Mouse (Mus musculus): ENCODE data around the gene Asb8. TPM values are rescaled to one million over a fixed set of nuclear protein-coding genes. Genes with fewer than 3 reads are reported as not detected.
A peak's percentile ranks its signal among the peaks of the same experiment; 100 is the strongest.

The Asb8 gene
- 60.5 and 62.2 TPM in 2 replicates for polyA plus RNA-seq (2014; fragmentation: Nextera tagmentation; extraction: Ambion mirVana)

DNA sequence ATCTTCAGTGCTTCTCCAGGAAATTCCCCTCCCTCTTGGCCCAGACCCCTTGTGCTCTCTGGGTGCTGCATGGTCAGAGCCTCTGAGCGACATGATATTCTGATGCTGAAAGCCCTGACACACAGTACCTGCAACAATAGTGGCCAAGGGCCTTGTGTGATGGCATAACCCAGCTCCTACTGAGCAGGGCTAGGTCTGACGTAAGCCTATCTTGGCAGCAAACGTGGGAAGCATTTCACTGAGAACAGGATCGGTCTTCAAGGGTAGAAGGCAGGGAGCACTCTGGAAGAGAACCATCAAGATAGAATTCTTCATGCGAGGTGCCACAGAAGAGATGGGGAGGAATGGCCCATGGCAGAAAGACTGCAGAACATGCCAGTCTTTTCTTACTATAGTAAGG is at the start of gene Asb8:
Gene Asb8 (minus strand): TSS at position 101 of the 400 bp plus-strand sequence.
- Histone ChIP-seq H3K9me3 (replicated peaks; ENCODE audit: control insufficient read depth, low read length) (no peaks in the 10 kb centered on the region), H3K9ac (ENCODE audit: low read length) (peak within 1 kb of the TSS; percentile 69; the same call in 1 of the 2 replicates), H3K36me3 (ENCODE audit: control insufficient read depth, insufficient read depth, low read length) (no peaks in the 10 kb centered on the region), H3K4me2 (ENCODE audit: low read length) (peak within 1 kb of the TSS; percentile 78), H3K27ac (ENCODE audit: low read depth, low read length) (no peak within 1 kb of the TSS), H3K4me1 (ENCODE audit: control insufficient read depth, insufficient read depth, low read length) (peaks cover 2% of the 10 kb centered on the region; the same call in 1 of the 2 replicates), H3K27me3 (replicated peaks; ENCODE audit: control insufficient read depth, insufficient read depth, low read length) (peaks cover 12% of the 10 kb centered on the region; the same call in 1 of the 2 replicates), H3K4me3 (ENCODE audit: low read depth, low read length) (no peak within 1 kb of the TSS)
- DNase-seq (ENCODE audit: low spot score) (no peak), ATAC-seq (no peak)
- 86% methylated on average over 5 of the region's 5 CpGs for WGBS

DNA sequence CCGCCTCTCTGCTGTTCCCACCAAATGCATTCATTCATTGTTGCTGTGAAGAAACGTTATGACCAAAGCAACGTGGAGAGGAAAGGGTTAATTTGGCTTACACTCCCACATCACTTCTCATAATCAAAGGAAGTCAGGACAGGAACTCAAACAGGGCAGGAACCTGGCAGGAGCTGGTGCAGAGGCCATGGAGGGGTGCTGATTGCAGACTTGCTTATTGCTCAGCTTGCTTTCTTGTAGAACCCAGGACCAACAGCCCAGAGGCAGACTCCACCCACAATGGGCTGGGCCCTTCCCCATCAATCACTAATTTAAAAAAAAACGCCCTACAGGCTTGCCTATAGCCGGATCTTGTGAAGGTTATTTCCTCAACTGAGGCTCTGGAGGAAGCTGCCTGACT is 48.7 kb upstream of the Asb8 start:
- WGBS, result 76% methylated on average over 5 of the region's 5 CpGs
- H3K4me3 ChIP-seq (ENCODE audit: low read depth, low read length), result no peak overlapping the region
- H3K27me3 ChIP-seq (replicated peaks; ENCODE audit: control insufficient read depth, insufficient read depth, low read length), result no peaks in the 10 kb centered on the region
- H3K36me3 ChIP-seq (ENCODE audit: control insufficient read depth, insufficient read depth, low read length), result no peaks in the 10 kb centered on the region
- ATAC-seq (no peak), DNase-seq (ENCODE audit: low spot score) (no peak)
- no peak overlapping the region for H3K27ac ChIP-seq (ENCODE audit: low read depth, low read length)
- no peaks in the 10 kb centered on the region for H3K9me3 ChIP-seq (replicated peaks; ENCODE audit: control insufficient read depth, low read length)
- H3K4me1 ChIP-seq (ENCODE audit: control insufficient read depth, insufficient read depth, low read length), result no peaks in the 10 kb centered on the region
- no peak overlapping the region for H3K9ac ChIP-seq (ENCODE audit: low read length)
- no peak overlapping the region for H3K4me2 ChIP-seq (ENCODE audit: low read length)

GRCm38 (mm10) chr15:98213336-98213870 is 48.0 kb upstream of the Asb8 start:
- H3K9me3 ChIP-seq (replicated peaks; ENCODE audit: control insufficient read depth, low read length), result no peaks in the 10 kb centered on the region
- H3K27ac ChIP-seq (ENCODE audit: low read depth, low read length), result no peak overlapping the region
- H3K4me2 ChIP-seq (ENCODE audit: low read length), result no peak overlapping the region
- H3K27me3 ChIP-seq (replicated peaks; ENCODE audit: control insufficient read depth, insufficient read depth, low read length), result no peaks in the 10 kb centered on the region
- H3K36me3 ChIP-seq (ENCODE audit: control insufficient read depth, insufficient read depth, low read length), result no peaks in the 10 kb centered on the region
- H3K9ac ChIP-seq (ENCODE audit: low read length), result no peak overlapping the region
- no peak overlapping the region for H3K4me3 ChIP-seq (ENCODE audit: low read depth, low read length)
- H3K4me1 ChIP-seq (ENCODE audit: control insufficient read depth, insufficient read depth, low read length), result no peaks in the 10 kb centered on the region
- DNase-seq (ENCODE audit: low spot score), result no peak
- 84% methylated on average over 5 of the region's 5 CpGs for WGBS
- no peak for ATAC-seq

DNA sequence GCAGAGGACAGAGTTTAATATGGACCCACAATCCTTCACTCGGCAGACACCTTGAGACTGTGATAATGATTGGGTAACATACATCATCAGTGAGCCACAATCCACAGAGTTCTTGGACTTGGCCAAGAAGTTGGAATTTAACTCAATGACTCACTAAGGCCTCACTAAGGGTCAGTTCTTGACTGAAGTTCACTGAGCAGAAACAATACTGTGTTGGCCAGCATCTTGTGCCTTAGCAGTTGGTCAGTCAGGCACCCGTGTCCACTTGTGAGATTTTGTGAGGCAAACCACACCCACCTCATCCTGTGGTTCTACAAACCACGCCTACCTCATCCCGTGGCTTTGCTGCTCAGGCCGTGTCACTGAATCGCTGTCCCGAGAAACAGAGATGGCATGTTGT is 44.3 kb upstream of the Asb8 start:
- 88% methylated on average over 7 of the region's 7 CpGs for WGBS
- H3K36me3 ChIP-seq (ENCODE audit: control insufficient read depth, insufficient read depth, low read length), result no peaks in the 10 kb centered on the region
- H3K27me3 ChIP-seq (replicated peaks; ENCODE audit: control insufficient read depth, insufficient read depth, low read length), result no peaks in the 10 kb centered on the region
- H3K27ac ChIP-seq (ENCODE audit: low read depth, low read length), result no peak overlapping the region
- no peak for ATAC-seq
- no peaks in the 10 kb centered on the region for H3K9me3 ChIP-seq (replicated peaks; ENCODE audit: control insufficient read depth, low read length)
- no peak overlapping the region for H3K4me2 ChIP-seq (ENCODE audit: low read length)
- no peak overlapping the region for H3K9ac ChIP-seq (ENCODE audit: low read length)
- H3K4me1 ChIP-seq (ENCODE audit: control insufficient read depth, insufficient read depth, low read length), result no peaks in the 10 kb centered on the region
- H3K4me3 ChIP-seq (ENCODE audit: low read depth, low read length), result no peak overlapping the region
- no peak for DNase-seq (ENCODE audit: low spot score)

- H3K27ac ChIP-seq (ENCODE audit: low read depth, low read length), result no peak within 1 kb of the TSS
- ATAC-seq (no peak), DNase-seq (ENCODE audit: low spot score) (no peak)
- no peak within 1 kb of the TSS for H3K9ac ChIP-seq (ENCODE audit: low read length)
- H3K27me3 ChIP-seq (replicated peaks; ENCODE audit: control insufficient read depth, insufficient read depth, low read length), result no peaks in the 10 kb centered on the region
- no peaks in the 10 kb centered on the region for H3K9me3 ChIP-seq (replicated peaks; ENCODE audit: control insufficient read depth, low read length)
- H3K4me3 ChIP-seq (ENCODE audit: low read depth, low read length), result no peak within 1 kb of the TSS
- WGBS, result 75% methylated on average over 3 of the region's 3 CpGs
- no peaks in the 10 kb centered on the region for H3K4me1 ChIP-seq (ENCODE audit: control insufficient read depth, insufficient read depth, low read length)
- H3K4me2 ChIP-seq (ENCODE audit: low read length), result no peak within 1 kb of the TSS
- no peaks in the 10 kb centered on the region for H3K36me3 ChIP-seq (ENCODE audit: control insufficient read depth, insufficient read depth, low read length)
Observed at GRCm38 (mm10) chr15:98195442-98195841, 30.0 kb upstream of the Asb8 start, which contains the start of gene Olfr288. Gene Olfr288, minus strand, starts transcription at chr15:98195542.

DNA sequence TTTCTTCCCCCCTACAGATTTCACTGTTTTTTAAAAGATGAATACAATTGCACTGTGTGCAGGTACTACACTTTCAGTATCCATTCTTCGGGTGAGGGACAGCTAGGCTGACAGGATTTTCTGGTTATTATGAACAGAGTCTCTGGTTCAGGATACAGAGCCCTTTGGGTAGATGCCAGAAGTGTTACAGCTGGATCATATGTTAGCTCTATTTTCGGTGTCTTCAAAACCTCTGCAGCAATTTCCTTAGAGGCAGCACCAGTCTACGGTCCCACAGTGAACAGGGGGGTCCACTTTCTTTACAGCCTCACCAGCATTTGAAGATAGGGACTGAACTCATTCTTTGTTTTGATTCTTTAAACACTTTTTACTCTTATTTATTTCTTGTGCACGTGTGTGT is 19.0 kb upstream of the Asb8 start:
- no peaks in the 10 kb centered on the region for H3K36me3 ChIP-seq (ENCODE audit: control insufficient read depth, insufficient read depth, low read length)
- DNase-seq (ENCODE audit: low spot score) (no peak), ATAC-seq (no peak)
- no peak overlapping the region for H3K9ac ChIP-seq (ENCODE audit: low read length)
- H3K4me3 ChIP-seq (ENCODE audit: low read depth, low read length), result no peak overlapping the region
- H3K27me3 ChIP-seq (replicated peaks; ENCODE audit: control insufficient read depth, insufficient read depth, low read length), result no peaks in the 10 kb centered on the region
- H3K4me2 ChIP-seq (ENCODE audit: low read length), result no peak overlapping the region
- no peaks in the 10 kb centered on the region for H3K9me3 ChIP-seq (replicated peaks; ENCODE audit: control insufficient read depth, low read length)
- 0 out of 2 replicates have a peak, but pooled peaks cover 3% of the 10 kb centered on the region for H3K4me1 ChIP-seq (ENCODE audit: control insufficient read depth, insufficient read depth, low read length)
- H3K27ac ChIP-seq (ENCODE audit: low read depth, low read length), result no peak overlapping the region
- WGBS, result 80% methylated on average over 4 of the region's 4 CpGs

GRCm38 (mm10) chr15:98181856-98182570 is 16.6 kb upstream of the Asb8 start:
- ATAC-seq, result no peak

GRCm38 (mm10) chr15:98181132-98181711 is 15.8 kb upstream of the Asb8 start:
- ATAC-seq, result peak; percentile 98
- Histone ChIP-seq H3K4me3 (ENCODE audit: low read depth, low read length) (peak overlapping the region; percentile 51), H3K27ac (ENCODE audit: low read depth, low read length) (0 out of 2 replicates have a peak overlapping the region, but pooled peaks have one; percentile 36), H3K4me1 (ENCODE audit: control insufficient read depth, insufficient read depth, low read length) (0 out of 2 replicates have a peak, but pooled peaks cover 3% of the 10 kb centered on the region), H3K36me3 (ENCODE audit: control insufficient read depth, insufficient read depth, low read length) (no peaks in the 10 kb centered on the region), H3K9ac (ENCODE audit: low read length) (peak overlapping the region; percentile 57), H3K9me3 (replicated peaks; ENCODE audit: control insufficient read depth, low read length) (no peaks in the 10 kb centered on the region), H3K27me3 (replicated peaks; ENCODE audit: control insufficient read depth, insufficient read depth, low read length) (no peaks in the 10 kb centered on the region), H3K4me2 (ENCODE audit: low read length) (peak overlapping the region; percentile 83)
- DNase-seq (ENCODE audit: low spot score), result peak; percentile 91
- WGBS, result under 1% methylated on average over 30 of the region's 30 CpGs

More at GRCm38 (mm10) chr15:98181856-98182570, 16.6 kb upstream of the Asb8 start:
- no peaks in the 10 kb centered on the region for H3K27me3 ChIP-seq (replicated peaks; ENCODE audit: control insufficient read depth, insufficient read depth, low read length)
- no peak overlapping the region for H3K9ac ChIP-seq (ENCODE audit: low read length)
- no peaks in the 10 kb centered on the region for H3K9me3 ChIP-seq (replicated peaks; ENCODE audit: control insufficient read depth, low read length)
- H3K27ac ChIP-seq (ENCODE audit: low read depth, low read length), result no peak overlapping the region
- H3K4me3 ChIP-seq (ENCODE audit: low read depth, low read length), result no peak overlapping the region
- no peak overlapping the region for H3K4me2 ChIP-seq (ENCODE audit: low read length)
- no peaks in the 10 kb centered on the region for H3K36me3 ChIP-seq (ENCODE audit: control insufficient read depth, insufficient read depth, low read length)
- no peak for DNase-seq (ENCODE audit: low spot score)
- 78% methylated on average over 12 of the region's 12 CpGs for WGBS
- 0 out of 2 replicates have a peak, but pooled peaks cover 3% of the 10 kb centered on the region for H3K4me1 ChIP-seq (ENCODE audit: control insufficient read depth, insufficient read depth, low read length)
